Mouse (Mus musculus) ES-Bruce4 (cell line): ENCODE data around the gene Aars2.

ENCODE experiments used
- CTCF ChIP-seq: IDR thresholded peaks from one replicate; pipeline ENCODE4 v1.8.1; 2011; ENCODE audit warnings: low read depth, low read length
- POLR2A ChIP-seq: IDR thresholded peaks from one replicate; pipeline ENCODE4 v1.8.1; 2011; ENCODE audit warnings: low read length; ENCODE audit not compliant: insufficient read depth

- TF ChIP-seq POLR2A: no peak
- TF ChIP-seq CTCF: no peak
Observed at GRCm38 (mm10) chr17:45474146-45474545, 32.5 kb upstream of the Aars2 start.
